Mouse (Mus musculus) heart, embryonic 10.5 days (tissue): ENCODE measurements at regions not wholly inside any gene's neighbourhood (a gene's known extent, or its start where the extent isn't known, plus 50 kb on each side); places are given as distances from the start of the nearest gene placed in this dataset.
A peak's percentile ranks its signal among the peaks of the same experiment; 100 is the strongest.

Source experiments
- DNase-seq: peaks from one replicate; pipeline ENCODE4 v3.0.0-alpha.2; 2017; ENCODE audit warnings: low spot score
- H3K27ac ChIP-seq: fragments of 300-500 bp; sonication (generic); 2 replicates; pipeline ENCODE4 v1.5.1; 2016; ENCODE audit warnings: mild to moderate bottlenecking
- H3K27me3 ChIP-seq: fragments of 300-500 bp; sonication (generic); 2 replicates; pipeline ENCODE4 v1.6.1; 2016; ENCODE audit warnings: mild to moderate bottlenecking; ENCODE audit not compliant: poor library complexity, insufficient read depth, severe bottlenecking
- H3K36me3 ChIP-seq: fragments of 300-500 bp; sonication (generic); 2 replicates; pipeline ENCODE4 v1.6.1; 2016; ENCODE audit warnings: mild to moderate bottlenecking, moderate library complexity
- H3K4me1 ChIP-seq: fragments of 300-500 bp; sonication (generic); 2 replicates; pipeline ENCODE4 v1.6.1; 2016; ENCODE audit warnings: mild to moderate bottlenecking
- H3K4me3 ChIP-seq: fragments of 300-500 bp; sonication (generic); 2 replicates; pipeline ENCODE4 v1.5.1; 2016; ENCODE audit warnings: mild to moderate bottlenecking, moderate library complexity
- H3K9me3 ChIP-seq: fragments of 300-500 bp; sonication (generic); 2 replicates; pipeline ENCODE4 v1.6.1; 2016; ENCODE audit warnings: mild to moderate bottlenecking, moderate library complexity
- WGBS: fragments of 180-500 bp; shearing (Covaris S2); methylation state at CpG from one replicate; pipeline ENCODE4 v1.1.7; 2016; 5-methylcytosine and 5-hydroxymethylcytosine counted together

- H3K4me1 ChIP-seq = no peaks in the 10 kb centered on the region
- H3K9me3 ChIP-seq = no peaks in the 10 kb centered on the region
- H3K27me3 ChIP-seq = no peaks in the 10 kb centered on the region
- DNase-seq = no peak
- no peaks in the 10 kb centered on the region for H3K36me3 ChIP-seq
- H3K27ac ChIP-seq = no peak overlapping the region
- no peak overlapping the region for H3K4me3 ChIP-seq
- whole genome bisulfite sequencing = 86% methylated on average over 6 of the region's 6 CpGs
Measured at GRCm38 (mm10) chr8:35166611-35167010, 599.0 kb upstream of the Gm19410 start.

- Histone ChIP-seq H3K4me1 (no peaks in the 10 kb centered on the region), H3K27me3 (no peaks in the 10 kb centered on the region), H3K27ac (no peak overlapping the region), H3K4me3 (no peak overlapping the region), H3K36me3 (no peaks in the 10 kb centered on the region), H3K9me3 (no peaks in the 10 kb centered on the region)
- DNase-seq = no peak
- WGBS = 82% methylated on average over 13 of the region's 13 CpGs
Measured at GRCm38 (mm10) chr8:35171536-35172310, 593.9 kb upstream of the Gm19410 start.

DNA sequence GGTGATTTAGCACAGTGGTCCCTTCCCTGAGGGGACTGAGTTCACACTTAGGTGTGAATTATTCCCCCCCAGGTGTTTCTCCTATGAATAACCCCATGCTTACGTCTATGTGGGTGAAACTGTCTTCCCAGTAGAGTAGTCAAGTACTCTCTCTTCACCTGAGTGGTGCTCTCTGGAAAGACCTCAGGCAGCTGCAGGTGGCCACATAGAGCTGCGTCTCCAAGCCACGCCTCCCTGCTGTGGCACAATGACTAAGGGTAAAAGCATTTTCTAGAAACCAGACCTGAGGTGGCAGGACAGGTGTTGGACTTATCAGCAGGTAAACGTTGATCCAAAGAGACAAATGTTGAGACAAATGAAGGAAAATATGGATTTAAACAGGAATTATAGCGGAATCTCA is 588.3 kb upstream of the Gm19410 start:
- WGBS = 65% methylated on average over 5 of the region's 5 CpGs
- peak; percentile 36 for DNase-seq
- Histone ChIP-seq H3K36me3 (no peaks in the 10 kb centered on the region), H3K27ac (no peak overlapping the region), H3K4me1 (no peaks in the 10 kb centered on the region; the same call in 1 of the 2 replicates), H3K27me3 (no peaks in the 10 kb centered on the region), H3K9me3 (no peaks in the 10 kb centered on the region), H3K4me3 (no peak overlapping the region)

DNA sequence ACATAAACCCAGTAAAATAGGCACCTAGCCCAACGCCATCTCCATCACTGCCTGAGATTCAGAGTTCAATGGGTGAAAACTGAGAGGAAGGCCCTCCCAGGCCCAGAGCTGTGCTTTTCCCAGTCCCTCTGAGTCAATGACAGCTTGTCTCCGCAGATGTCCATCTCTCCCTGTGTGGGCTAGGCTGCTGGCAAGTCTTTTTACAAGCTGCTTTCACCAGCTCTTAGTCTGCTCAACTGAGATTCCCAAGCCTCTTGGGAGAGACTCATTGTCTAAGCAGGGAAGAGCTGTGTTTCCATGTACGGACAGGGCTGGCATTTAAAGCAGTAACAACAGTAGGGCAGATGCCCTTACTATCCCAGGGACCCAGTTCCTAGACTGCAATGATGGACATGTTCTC is 585.5 kb upstream of the Gm19410 start:
- WGBS = 57% methylated on average over 3 of the region's 3 CpGs
- DNase-seq = peak; percentile 46
- H3K4me1 ChIP-seq = peaks cover 4% of the 10 kb centered on the region; the same call in 1 of the 2 replicates
- H3K27ac ChIP-seq = no peak overlapping the region
- H3K9me3 ChIP-seq = no peaks in the 10 kb centered on the region
- no peak overlapping the region for H3K4me3 ChIP-seq
- H3K36me3 ChIP-seq = no peaks in the 10 kb centered on the region
- no peaks in the 10 kb centered on the region for H3K27me3 ChIP-seq

DNA sequence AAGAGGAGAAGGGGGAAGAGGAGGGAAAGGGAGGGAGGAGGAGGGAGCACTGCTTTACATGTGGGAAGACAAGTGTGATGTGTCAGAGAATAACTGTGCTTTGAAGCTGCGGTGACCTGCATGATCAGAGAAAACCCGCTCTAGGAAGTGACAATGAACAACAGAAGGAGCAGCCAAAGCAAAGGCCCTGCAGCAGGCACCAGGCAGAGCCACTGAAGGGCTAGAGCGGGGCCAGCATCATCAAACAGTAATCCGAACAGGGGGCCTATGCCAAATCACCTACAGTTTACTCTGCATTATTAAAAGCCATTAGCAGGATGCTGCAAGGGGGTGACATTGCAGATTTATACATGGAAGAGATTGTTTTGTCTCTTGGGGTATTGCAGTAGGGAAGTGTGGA is 583.4 kb upstream of the Gm19410 start:
- no peak overlapping the region for H3K4me3 ChIP-seq
- H3K27ac ChIP-seq = no peak overlapping the region
- H3K9me3 ChIP-seq = no peaks in the 10 kb centered on the region
- 86% methylated on average over 4 of the region's 4 CpGs for WGBS
- H3K36me3 ChIP-seq = no peaks in the 10 kb centered on the region
- no peaks in the 10 kb centered on the region for H3K27me3 ChIP-seq
- peak; percentile 68 for DNase-seq
- H3K4me1 ChIP-seq = peaks cover 4% of the 10 kb centered on the region; the same call in 1 of the 2 replicates

DNA sequence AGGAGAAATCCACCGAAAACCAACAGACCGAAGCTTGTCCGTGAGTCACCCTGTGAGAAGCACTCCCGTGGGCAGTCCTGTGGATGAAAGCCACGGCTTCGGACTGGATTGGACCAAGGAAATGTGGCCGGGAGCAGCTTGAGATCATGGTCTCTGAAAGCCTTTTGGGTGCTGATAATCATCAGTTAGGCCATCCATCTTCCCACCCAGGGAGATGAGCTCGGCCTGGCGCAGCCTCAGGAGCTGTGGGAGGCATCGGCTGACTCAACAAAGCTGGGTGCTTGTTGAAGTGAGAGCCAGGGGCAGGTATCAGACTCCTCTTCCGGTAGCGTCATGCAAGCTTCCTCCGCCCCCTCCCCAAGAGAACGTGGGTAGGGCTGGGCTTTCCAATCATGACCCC is 582.2 kb upstream of the Gm19410 start:
- H3K27ac ChIP-seq = no peak overlapping the region
- peak; percentile 68 for DNase-seq
- H3K36me3 ChIP-seq = no peaks in the 10 kb centered on the region
- H3K9me3 ChIP-seq = no peaks in the 10 kb centered on the region
- peaks cover 4% of the 10 kb centered on the region; the same call in 1 of the 2 replicates for H3K4me1 ChIP-seq
- no peak overlapping the region for H3K4me3 ChIP-seq
- no peaks in the 10 kb centered on the region for H3K27me3 ChIP-seq
- WGBS = 79% methylated on average over 14 of the region's 14 CpGs

- no peaks in the 10 kb centered on the region for H3K27me3 ChIP-seq
- no peak overlapping the region for H3K27ac ChIP-seq
- DNase-seq = no peak
- no peaks in the 10 kb centered on the region for H3K36me3 ChIP-seq
- no peaks in the 10 kb centered on the region for H3K9me3 ChIP-seq
- WGBS = 61% methylated on average over 10 of the region's 10 CpGs
- H3K4me1 ChIP-seq = peaks cover 4% of the 10 kb centered on the region; the same call in 1 of the 2 replicates
- no peak overlapping the region for H3K4me3 ChIP-seq
Measured at GRCm38 (mm10) chr8:35185165-35185564, 580.4 kb upstream of the Gm19410 start.

DNA sequence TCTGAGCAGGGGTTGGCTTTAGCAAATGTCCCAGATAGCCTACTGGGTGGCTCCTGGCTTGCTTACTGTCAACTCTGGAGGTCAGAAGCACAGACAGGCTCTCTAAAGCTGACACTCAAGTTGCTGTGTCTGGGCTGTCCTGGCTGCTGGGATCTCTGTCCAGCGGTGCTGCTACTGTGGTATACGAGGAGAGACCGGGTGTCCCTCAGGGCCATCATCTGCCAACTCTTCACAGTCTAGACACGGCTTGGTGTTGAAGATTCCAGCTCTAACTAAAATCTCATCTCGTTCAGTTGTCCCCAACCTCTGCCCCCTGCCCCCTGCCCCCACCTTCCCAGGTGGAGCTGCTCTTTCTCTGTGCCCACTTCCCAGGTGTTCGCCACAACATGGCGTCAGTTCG is 577.1 kb upstream of the Gm19410 start:
- Histone ChIP-seq H3K36me3 (no peaks in the 10 kb centered on the region), H3K27me3 (no peaks in the 10 kb centered on the region), H3K9me3 (no peaks in the 10 kb centered on the region), H3K4me3 (no peak overlapping the region), H3K27ac (no peak overlapping the region), H3K4me1 (peaks cover under 1% of the 10 kb centered on the region; the same call in 1 of the 2 replicates)
- DNase-seq = peak; percentile 52
- WGBS = 83% methylated on average over 8 of the region's 8 CpGs

GRCm38 (mm10) chr8:35189695-35190094 is 575.9 kb upstream of the Gm19410 start:
- DNase-seq = peak; percentile 46
- 83% methylated on average over 16 of the region's 16 CpGs for WGBS
- Histone ChIP-seq H3K36me3 (no peaks in the 10 kb centered on the region), H3K27ac (no peak overlapping the region), H3K27me3 (no peaks in the 10 kb centered on the region), H3K4me1 (peaks cover 4% of the 10 kb centered on the region; the same call in 1 of the 2 replicates), H3K9me3 (no peaks in the 10 kb centered on the region), H3K4me3 (no peak overlapping the region)

- Histone ChIP-seq H3K27ac (no peak overlapping the region), H3K36me3 (no peaks in the 10 kb centered on the region), H3K27me3 (no peaks in the 10 kb centered on the region), H3K9me3 (no peaks in the 10 kb centered on the region), H3K4me1 (peaks cover 4% of the 10 kb centered on the region; the same call in 1 of the 2 replicates), H3K4me3 (no peak overlapping the region)
- 44% methylated on average over 3 of the region's 3 CpGs for WGBS
- DNase-seq = peak; percentile 46
Measured at GRCm38 (mm10) chr8:35192515-35192914, 573.1 kb upstream of the Gm19410 start.

GRCm38 (mm10) chr8:35193771-35194170 is 571.8 kb upstream of the Gm19410 start:
- Histone ChIP-seq H3K4me1 (peaks cover 4% of the 10 kb centered on the region; the same call in 1 of the 2 replicates), H3K4me3 (no peak overlapping the region), H3K9me3 (no peaks in the 10 kb centered on the region), H3K27ac (no peak overlapping the region), H3K27me3 (no peaks in the 10 kb centered on the region), H3K36me3 (no peaks in the 10 kb centered on the region)
- DNase-seq = no peak
- 50% methylated on average over 1 of the region's 1 CpGs for WGBS

GRCm38 (mm10) chr8:35196189-35196588 is 569.4 kb upstream of the Gm19410 start:
- Histone ChIP-seq H3K36me3 (no peaks in the 10 kb centered on the region), H3K27ac (no peak overlapping the region), H3K4me3 (no peak overlapping the region), H3K27me3 (no peaks in the 10 kb centered on the region), H3K9me3 (no peaks in the 10 kb centered on the region), H3K4me1 (peaks cover 10% of the 10 kb centered on the region)
- DNase-seq = no peak
- 48% methylated on average over 4 of the region's 4 CpGs for WGBS

DNA sequence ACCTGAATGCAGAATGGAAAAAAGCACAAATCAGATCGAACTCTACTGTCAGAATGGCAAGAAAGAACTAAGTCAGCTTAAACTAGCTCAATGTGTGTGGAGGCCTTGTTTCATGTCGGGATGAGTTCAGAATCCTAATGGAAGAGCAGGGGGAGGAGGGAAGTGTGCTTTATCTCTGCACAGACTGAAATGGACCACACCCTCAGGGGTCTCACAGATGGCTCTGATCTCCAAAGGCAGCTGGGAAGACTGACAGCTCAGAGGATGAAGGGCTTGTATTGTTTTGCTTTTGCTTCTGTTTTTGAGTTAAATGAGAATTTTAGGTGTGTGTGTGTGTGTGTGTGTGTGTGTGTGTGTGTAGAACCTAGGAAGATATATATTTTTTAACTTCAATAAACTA is 566.8 kb upstream of the Gm19410 start:
- Histone ChIP-seq H3K4me3 (no peak overlapping the region), H3K4me1 (peaks cover 14% of the 10 kb centered on the region), H3K27ac (no peak overlapping the region), H3K9me3 (no peaks in the 10 kb centered on the region), H3K36me3 (no peaks in the 10 kb centered on the region), H3K27me3 (no peaks in the 10 kb centered on the region)
- DNase-seq = no peak
- WGBS = 48% methylated on average over 2 of the region's 2 CpGs
